Mouse (Mus musculus): ENCODE measurements around the gene Cd300a.
A peak's percentile ranks its signal among the peaks of the same experiment; 100 is the strongest.

Cd300a gene

GRCm38 (mm10) chr11:114912847-114913246 is 23.0 kb downstream of the Cd300a start:
- peak; percentile 80 for DNase-seq

GRCm38 (mm10) chr11:114914978-114915377 is 25.1 kb downstream of the Cd300a start:
- DNase-seq = no peak

GRCm38 (mm10) chr11:114917120-114917519 is 27.3 kb downstream of the Cd300a start:
- DNase-seq = no peak

- peak; percentile 78 for DNase-seq
These were observed 32.6 kb downstream of the Cd300a start for GRCm38 (mm10) chr11:114922439-114922838.

- DNase-seq = no peak
These were observed 34.1 kb downstream of the Cd300a start for GRCm38 (mm10) chr11:114923961-114924360.

- DNase-seq = no peak
These were observed 39.7 kb downstream of the Cd300a start for GRCm38 (mm10) chr11:114929581-114929980.

- DNase-seq = no peak
These were observed 41.2 kb downstream of the Cd300a start for GRCm38 (mm10) chr11:114931041-114931440.

GRCm38 (mm10) chr11:114933591-114933990 is 43.8 kb downstream of the Cd300a start:
- no peak for DNase-seq

GRCm38 (mm10) chr11:114934144-114934543 is 44.3 kb downstream of the Cd300a start, which contains the start of gene Cd300lb:
Gene Cd300lb, minus strand, starts transcription at chr11:114934386.
- no peak for DNase-seq
